Mouse (Mus musculus): Measurements from ENCODE around the gene Dgkd. TPM values are rescaled to one million over a fixed set of nuclear protein-coding genes. Genes with fewer than 3 reads are reported as not detected.
"Not testable (repeated sequence)": the region's sequence is repeated elsewhere in the genome, so short reads cannot be mapped to it uniquely, and the experiment has no call there.

Gene Dgkd
- polyA plus RNA-seq, 1 experiment: 32.1 TPM

DNA sequence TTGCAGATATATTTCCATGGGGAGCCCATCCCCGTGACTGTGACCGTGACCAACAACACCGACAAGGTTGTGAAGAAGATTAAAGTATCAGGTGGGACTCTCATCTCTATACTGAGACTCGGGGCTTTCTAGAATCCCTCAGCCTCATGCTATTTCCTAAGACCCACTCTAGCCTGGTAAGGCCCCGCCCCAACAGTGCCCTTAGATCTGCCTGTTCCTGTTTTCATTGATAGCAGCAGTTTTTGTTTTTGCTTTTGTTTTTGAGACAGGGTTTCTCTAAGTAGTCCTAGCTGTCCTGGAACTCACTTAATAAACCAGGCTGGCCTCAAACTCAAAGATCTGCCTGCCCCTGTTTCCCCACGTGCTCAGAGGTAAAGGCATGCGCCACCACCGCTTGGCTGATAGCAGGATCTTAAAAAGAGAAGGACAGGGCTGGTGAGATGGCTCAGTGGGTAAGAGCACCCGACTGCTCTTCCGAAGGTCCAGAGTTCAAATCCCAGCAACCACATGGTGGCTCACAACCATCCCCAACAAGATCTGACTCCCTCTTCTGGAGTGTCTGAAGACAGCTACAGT lies 28.6 kb upstream of the Dgkd start:
- DNase-seq: no peak
- H3K27me3 ChIP-seq (replicated peaks; ENCODE audit: control insufficient read depth, insufficient read depth, low read length): no peaks in the 10 kb centered on the region
- H3K27ac ChIP-seq (ENCODE audit: insufficient read depth, low read depth, low read length): no peak overlapping the region
- no peak for TF ChIP-seq POLR2A (IDR thresholded peaks at IDR 0.05; ENCODE audit: low read depth, low read length)
- TF ChIP-seq CTCF (conservative IDR thresholded peaks at IDR 0.05; ENCODE audit: insufficient read depth, insufficient read length, low read depth, low read length): no peak
- WGBS: 93% methylated on average over 10 of the region's 10 CpGs
- H3K4me1 ChIP-seq (ENCODE audit: control insufficient read depth, insufficient read depth, low read length): no peaks in the 10 kb centered on the region
- H3K36me3 ChIP-seq (ENCODE audit: control insufficient read depth, insufficient read depth, low read length): no peaks in the 10 kb centered on the region
- no peak overlapping the region for H3K4me3 ChIP-seq (ENCODE audit: insufficient read depth, low read depth, low read length)

DNA sequence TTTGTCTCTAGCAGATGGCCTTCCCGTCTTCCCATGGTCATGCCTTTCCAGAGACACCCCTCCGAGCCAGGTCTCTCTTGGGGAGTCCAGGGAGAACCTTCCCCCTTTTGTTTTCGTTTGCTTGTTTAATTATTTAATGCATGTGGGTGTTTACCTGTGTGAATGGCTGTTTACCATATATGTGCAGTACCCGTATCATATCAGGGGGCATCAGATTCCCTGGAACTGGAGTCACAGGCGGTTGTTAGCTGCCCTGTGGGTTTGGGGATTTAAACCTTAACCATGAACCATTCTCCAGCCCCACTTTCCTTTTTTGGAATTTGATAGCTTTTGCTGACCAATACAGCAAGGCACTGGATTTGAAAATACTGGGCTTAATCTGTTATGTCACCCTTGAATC lies 27.8 kb upstream of the Dgkd start:
- no peak for DNase-seq
- TF ChIP-seq POLR2A (IDR thresholded peaks at IDR 0.05; ENCODE audit: low read depth, low read length): no peak
- no peak for TF ChIP-seq CTCF (conservative IDR thresholded peaks at IDR 0.05; ENCODE audit: insufficient read depth, insufficient read length, low read depth, low read length)
- Histone ChIP-seq H3K27ac (ENCODE audit: insufficient read depth, low read depth, low read length) (no peak overlapping the region), H3K27me3 (replicated peaks; ENCODE audit: control insufficient read depth, insufficient read depth, low read length) (no peaks in the 10 kb centered on the region), H3K4me1 (ENCODE audit: control insufficient read depth, insufficient read depth, low read length) (no peaks in the 10 kb centered on the region), H3K36me3 (ENCODE audit: control insufficient read depth, insufficient read depth, low read length) (no peaks in the 10 kb centered on the region), H3K4me3 (ENCODE audit: insufficient read depth, low read depth, low read length) (no peak overlapping the region)
- WGBS: 92% methylated on average over 5 of the region's 5 CpGs

DNA sequence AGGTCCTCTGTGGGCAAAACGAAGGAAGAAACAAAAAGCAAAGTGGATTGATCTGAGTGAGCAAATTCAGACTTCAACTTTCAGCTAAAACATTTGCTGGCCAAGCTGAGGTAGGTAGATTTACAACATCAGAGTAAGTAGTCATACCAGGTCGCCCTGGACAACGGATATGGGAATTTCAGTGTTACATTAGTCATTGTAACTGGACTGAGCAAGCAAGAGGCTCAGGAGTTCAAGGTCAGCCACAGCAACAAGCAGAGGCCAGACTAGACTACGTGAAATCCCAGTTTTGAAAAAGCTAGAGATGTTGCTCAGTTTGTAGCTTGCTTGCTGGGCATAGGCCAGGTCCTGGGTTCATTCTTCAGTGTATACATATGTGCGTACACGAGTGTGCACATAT lies 27.1 kb upstream of the Dgkd start:
- H3K27ac ChIP-seq (ENCODE audit: insufficient read depth, low read depth, low read length): no peak overlapping the region
- no peak for TF ChIP-seq POLR2A (IDR thresholded peaks at IDR 0.05; ENCODE audit: low read depth, low read length)
- TF ChIP-seq CTCF (conservative IDR thresholded peaks at IDR 0.05; ENCODE audit: insufficient read depth, insufficient read length, low read depth, low read length): no peak
- H3K36me3 ChIP-seq (ENCODE audit: control insufficient read depth, insufficient read depth, low read length): no peaks in the 10 kb centered on the region
- no peak for DNase-seq
- no peaks in the 10 kb centered on the region for H3K4me1 ChIP-seq (ENCODE audit: control insufficient read depth, insufficient read depth, low read length)
- 88% methylated on average over 6 of the region's 6 CpGs for WGBS
- no peaks in the 10 kb centered on the region for H3K27me3 ChIP-seq (replicated peaks; ENCODE audit: control insufficient read depth, insufficient read depth, low read length)
- no peak overlapping the region for H3K4me3 ChIP-seq (ENCODE audit: insufficient read depth, low read depth, low read length)

DNA sequence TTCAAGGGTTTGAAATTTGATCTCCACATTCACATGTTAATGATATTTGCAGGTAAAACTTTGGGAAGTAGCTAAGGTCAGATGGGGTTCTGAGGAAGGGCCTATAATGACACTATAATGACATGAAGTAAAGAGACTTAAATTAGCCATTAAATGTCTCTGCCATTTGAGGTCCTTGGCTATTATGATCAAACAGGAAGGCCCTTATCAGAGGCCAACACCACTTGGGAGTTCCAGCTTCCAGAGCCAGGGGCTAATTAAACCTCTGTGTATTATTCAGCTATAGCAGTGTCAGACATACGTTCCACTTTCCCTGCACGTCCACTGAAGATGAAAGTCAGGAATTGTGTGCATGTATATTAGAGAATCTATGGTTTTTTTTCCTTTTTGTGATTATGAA lies 26.6 kb upstream of the Dgkd start:
- no peak for TF ChIP-seq POLR2A (IDR thresholded peaks at IDR 0.05; ENCODE audit: low read depth, low read length)
- H3K4me3 ChIP-seq (ENCODE audit: insufficient read depth, low read depth, low read length): no peak overlapping the region
- 87% methylated on average over 2 of the region's 2 CpGs for WGBS
- H3K36me3 ChIP-seq (ENCODE audit: control insufficient read depth, insufficient read depth, low read length): no peaks in the 10 kb centered on the region
- DNase-seq: no peak
- no peaks in the 10 kb centered on the region for H3K27me3 ChIP-seq (replicated peaks; ENCODE audit: control insufficient read depth, insufficient read depth, low read length)
- no peaks in the 10 kb centered on the region for H3K4me1 ChIP-seq (ENCODE audit: control insufficient read depth, insufficient read depth, low read length)
- H3K27ac ChIP-seq (ENCODE audit: insufficient read depth, low read depth, low read length): no peak overlapping the region

DNA sequence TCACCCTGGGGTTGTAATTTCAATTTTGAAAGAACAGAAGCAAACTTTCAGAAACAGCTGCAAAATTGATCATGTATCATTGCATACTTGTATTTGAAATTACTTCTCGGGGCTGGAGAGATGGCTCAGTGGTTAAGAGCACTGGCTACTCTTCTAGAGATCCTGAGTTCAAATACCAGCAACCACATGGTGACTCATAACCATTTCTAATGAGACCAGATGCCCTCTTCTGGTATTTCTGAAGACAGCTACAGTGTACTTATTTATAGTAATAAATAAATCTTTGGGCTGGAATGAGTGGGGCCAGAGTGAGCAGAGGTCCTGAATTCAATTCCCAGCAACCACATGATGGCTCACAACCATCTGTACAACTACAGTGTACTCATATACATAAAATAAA lies 25.6 kb upstream of the Dgkd start:
- 95% methylated on average over 1 of the region's 1 CpGs for WGBS
- not testable (repeated sequence) for H3K4me1 ChIP-seq (ENCODE audit: control insufficient read depth, insufficient read depth, low read length); DNase-seq; H3K27me3 ChIP-seq (replicated peaks; ENCODE audit: control insufficient read depth, insufficient read depth, low read length); H3K36me3 ChIP-seq (ENCODE audit: control insufficient read depth, insufficient read depth, low read length); H3K27ac ChIP-seq (ENCODE audit: insufficient read depth, low read depth, low read length); H3K4me3 ChIP-seq (ENCODE audit: insufficient read depth, low read depth, low read length)

DNA sequence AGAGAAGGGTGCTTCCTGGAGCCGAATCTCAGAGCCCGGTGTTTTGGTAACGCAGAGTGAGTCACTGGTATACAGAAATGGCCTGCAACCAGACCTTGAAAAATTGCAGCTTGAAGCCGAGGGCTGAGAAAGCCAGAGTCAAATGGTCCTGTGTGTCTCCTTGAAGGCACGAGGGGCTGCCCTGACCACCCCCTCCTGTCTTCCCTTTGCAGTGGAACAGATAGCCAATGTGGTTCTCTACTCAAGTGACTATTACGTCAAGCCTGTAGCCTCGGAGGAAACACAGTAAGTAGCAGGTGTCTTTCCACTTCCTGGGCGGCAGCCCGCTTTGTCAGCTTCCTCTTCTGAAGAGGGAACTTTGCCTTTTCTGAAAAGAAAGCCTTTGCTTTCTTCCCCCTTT lies 24.9 kb upstream of the Dgkd start:
- Histone ChIP-seq H3K27ac (ENCODE audit: insufficient read depth, low read depth, low read length) (no peak overlapping the region), H3K4me1 (ENCODE audit: control insufficient read depth, insufficient read depth, low read length) (no peaks in the 10 kb centered on the region), H3K4me3 (ENCODE audit: insufficient read depth, low read depth, low read length) (no peak overlapping the region), H3K27me3 (replicated peaks; ENCODE audit: control insufficient read depth, insufficient read depth, low read length) (no peaks in the 10 kb centered on the region), H3K36me3 (ENCODE audit: control insufficient read depth, insufficient read depth, low read length) (no peaks in the 10 kb centered on the region)
- WGBS: 65% methylated on average over 9 of the region's 9 CpGs
- TF ChIP-seq POLR2A (IDR thresholded peaks at IDR 0.05; ENCODE audit: low read depth, low read length): no peak
- no peak for TF ChIP-seq CTCF (conservative IDR thresholded peaks at IDR 0.05; ENCODE audit: insufficient read depth, insufficient read length, low read depth, low read length)
- DNase-seq: peak; percentile 31

DNA sequence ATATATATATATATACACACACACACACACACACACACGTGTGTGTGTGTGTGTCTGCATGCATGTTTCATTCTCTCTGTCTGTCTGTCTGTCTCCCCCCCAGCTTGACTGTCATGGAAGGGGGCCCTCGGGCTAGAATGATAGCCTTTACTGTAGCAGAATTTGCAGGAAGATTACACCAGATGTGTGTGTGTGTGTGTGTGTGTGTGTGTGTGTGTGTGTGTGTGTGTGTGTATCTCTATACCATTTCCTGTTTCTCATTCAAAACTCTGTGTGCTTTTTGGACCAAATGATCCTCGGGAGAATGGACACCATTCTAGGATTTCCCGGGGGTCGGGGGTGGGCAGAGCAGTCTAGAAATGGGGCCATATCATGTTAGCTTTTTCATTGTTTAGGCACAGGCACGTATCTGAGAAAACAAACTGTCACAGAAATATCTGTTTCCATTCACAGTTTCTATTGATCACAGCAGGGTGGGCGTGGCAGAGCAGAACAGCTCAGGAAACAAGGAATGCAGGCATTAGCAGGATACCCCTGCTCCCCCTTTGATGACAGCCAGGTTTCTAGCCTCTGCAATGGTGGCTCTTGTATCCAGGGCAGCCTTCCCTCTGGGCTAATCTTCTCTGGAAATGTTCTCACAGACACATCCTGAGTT lies 24.0 kb upstream of the Dgkd start:
- H3K4me3 ChIP-seq (ENCODE audit: insufficient read depth, low read depth, low read length): no peak overlapping the region
- 70% methylated on average over 7 of the region's 7 CpGs for WGBS
- no peak overlapping the region for H3K27ac ChIP-seq (ENCODE audit: insufficient read depth, low read depth, low read length)
- no peaks in the 10 kb centered on the region for H3K36me3 ChIP-seq (ENCODE audit: control insufficient read depth, insufficient read depth, low read length)
- no peaks in the 10 kb centered on the region for H3K27me3 ChIP-seq (replicated peaks; ENCODE audit: control insufficient read depth, insufficient read depth, low read length)
- no peaks in the 10 kb centered on the region for H3K4me1 ChIP-seq (ENCODE audit: control insufficient read depth, insufficient read depth, low read length)
- TF ChIP-seq CTCF (conservative IDR thresholded peaks at IDR 0.05; ENCODE audit: insufficient read depth, insufficient read length, low read depth, low read length) (no peak), POLR2A (IDR thresholded peaks at IDR 0.05; ENCODE audit: low read depth, low read length) (no peak)
- DNase-seq: no peak
